Mouse (Mus musculus) limb, embryonic 14.5 days (tissue): Measurements from ENCODE around the gene Cops2. TPM values are rescaled to one million over a fixed set of nuclear protein-coding genes. Genes with fewer than 3 reads are reported as not detected.

Experiments
- ATAC-seq: fragments of 200-750 bp; cut with Nextera tagmentation; 2 replicates; pipeline ENCODE4 v1.8.0; 2017; ENCODE audit warnings: low read depth, moderate number of reproducible peaks, moderate TSS enrichment; ENCODE audit not compliant: low FRiP score
- DNase-seq: peaks from one replicate; pipeline ENCODE4 v3.0.0-alpha.2; 2015; ENCODE audit warnings: low spot score
- H3K27ac ChIP-seq: fragments of 300-500 bp; sonication (generic); replicated peaks from 2 replicates; pipeline ENCODE4 v1.5.1; 2014; ENCODE audit warnings: low read depth, mild to moderate bottlenecking, low read length, moderate library complexity, mixed read lengths
- H3K27me3 ChIP-seq: fragments of 300-500 bp; sonication (generic); 2 replicates; pipeline ENCODE4 v1.6.1; 2014; ENCODE audit warnings: low read length, mixed read lengths; ENCODE audit not compliant: control insufficient read depth, insufficient read depth
- H3K36me3 ChIP-seq: fragments of 300-500 bp; sonication (generic); 2 replicates; pipeline ENCODE4 v1.6.1; 2014; ENCODE audit warnings: mild to moderate bottlenecking, low read length, moderate library complexity, mixed read lengths; ENCODE audit not compliant: control insufficient read depth, insufficient read depth
- H3K4me1 ChIP-seq: fragments of 300-500 bp; sonication (generic); 2 replicates; pipeline ENCODE4 v1.6.1; 2014; ENCODE audit warnings: antibody characterized with exemption, low read length, mixed read lengths; ENCODE audit not compliant: control insufficient read depth, insufficient read depth
- H3K4me2 ChIP-seq: fragments of 300-500 bp; sonication (generic); replicated peaks from 2 replicates; pipeline ENCODE4 v1.6.1; 2014; ENCODE audit warnings: low read depth, mild to moderate bottlenecking, low read length, moderate library complexity; ENCODE audit not compliant: severe bottlenecking
- H3K4me3 ChIP-seq: fragments of 300-500 bp; sonication (generic); replicated peaks from 2 replicates; pipeline ENCODE4 v1.5.1; 2014; ENCODE audit warnings: low read length
- H3K9ac ChIP-seq: fragments of 300-500 bp; sonication (generic); 2 replicates; pipeline ENCODE4 v1.6.1; 2014; ENCODE audit warnings: mild to moderate bottlenecking, low read depth, low read length, moderate library complexity; ENCODE audit not compliant: severe bottlenecking
- H3K9me3 ChIP-seq: fragments of 300-500 bp; sonication (generic); 2 replicates; pipeline ENCODE4 v1.6.1; 2016; ENCODE audit warnings: low read length; ENCODE audit not compliant: control insufficient read depth
- POLR2A ChIP-seq: fragments of 200-500 bp; IDR thresholded peaks from 2 replicates; pipeline ENCODE4 v1.8.0; 2012; ENCODE audit warnings: inconsistent platforms, mild to moderate bottlenecking, moderate library complexity, borderline replicate concordance; ENCODE audit not compliant: insufficient read depth, insufficient read length; ENCODE audit errors: extremely low read depth
- WGBS: fragments of 180-500 bp; shearing (Covaris S2); extraction: QIAGEN DNeasy Blood & Tissue Kit; methylation state at CpG from one replicate; pipeline ENCODE4 v1.1.7; 2014; 5-methylcytosine and 5-hydroxymethylcytosine counted together
- polyA plus RNA-seq, 2 experiments: library from polyadenylated mRNA; depleted of rRNA in 1 of 2; stranded (reverse) in 1 of 2; unstranded in 1 of 2; fragments of >200 nt; fragmentation: Nextera tagmentation in 1 of 2; extraction: Ambion mirVana in 1 of 2; gene quantifications; 2 replicates each; pipeline versions ENCODE4 v1.2.1 to v1.2.3; 2012 to 2014

The Cops2 gene
- polyA plus RNA-seq, 2 experiments: 75.1 to 86.7 TPM

- no peak overlapping the region for H3K27ac ChIP-seq
These were observed 66.1 kb downstream of the Cops2 start for GRCm38 (mm10) chr2:125792879-125793261.

GRCm38 (mm10) chr2:125792144-125792878, 66.6 kb downstream of the Cops2 start:
- Histone ChIP-seq H3K27me3 (no peaks in the 10 kb centered on the region), H3K9ac (no peak overlapping the region), H3K4me3 (no peak overlapping the region), H3K36me3 (no peaks in the 10 kb centered on the region), H3K9me3 (no peaks in the 10 kb centered on the region), H3K27ac (no peak overlapping the region), H3K4me1 (no peaks in the 10 kb centered on the region), H3K4me2 (no peak overlapping the region)
- TF ChIP-seq POLR2A: no peak
- ATAC-seq (no peak), DNase-seq (no peak)
- 67% methylated on average over 2 of the region's 2 CpGs for WGBS

More at GRCm38 (mm10) chr2:125792879-125793261, 66.1 kb downstream of the Cops2 start:
- WGBS: 84% methylated on average over 11 of the region's 11 CpGs
- no peak for DNase-seq
- no peak for TF ChIP-seq POLR2A
- no peaks in the 10 kb centered on the region for H3K36me3 ChIP-seq
- H3K27me3 ChIP-seq: no peaks in the 10 kb centered on the region
- ATAC-seq: no peak
- H3K4me2 ChIP-seq: no peak overlapping the region
- no peaks in the 10 kb centered on the region for H3K4me1 ChIP-seq
- no peak overlapping the region for H3K9ac ChIP-seq
- H3K4me3 ChIP-seq: no peak overlapping the region
- no peaks in the 10 kb centered on the region for H3K9me3 ChIP-seq

GRCm38 (mm10) chr2:125791485-125791885, 67.5 kb downstream of the Cops2 start:
- Histone ChIP-seq H3K27me3 (no peaks in the 10 kb centered on the region), H3K4me1 (no peaks in the 10 kb centered on the region), H3K36me3 (no peaks in the 10 kb centered on the region), H3K4me2 (no peak overlapping the region), H3K27ac (no peak overlapping the region), H3K4me3 (no peak overlapping the region), H3K9me3 (no peaks in the 10 kb centered on the region), H3K9ac (no peak overlapping the region)
- no peak for TF ChIP-seq POLR2A
- 69% methylated on average over 7 of the region's 7 CpGs for WGBS
- ATAC-seq: no peak
- DNase-seq: no peak

GRCm38 (mm10) chr2:125790242-125790641, 68.7 kb downstream of the Cops2 start:
- DNase-seq: no peak
- H3K9ac ChIP-seq: no peak overlapping the region
- ATAC-seq: no peak
- no peak overlapping the region for H3K27ac ChIP-seq
- no peaks in the 10 kb centered on the region for H3K36me3 ChIP-seq
- H3K4me3 ChIP-seq: no peak overlapping the region
- H3K9me3 ChIP-seq: no peaks in the 10 kb centered on the region
- no peaks in the 10 kb centered on the region for H3K4me1 ChIP-seq
- 89% methylated on average over 4 of the region's 4 CpGs for WGBS
- no peak overlapping the region for H3K4me2 ChIP-seq
- no peaks in the 10 kb centered on the region for H3K27me3 ChIP-seq
- no peak for TF ChIP-seq POLR2A

GRCm38 (mm10) chr2:125789265-125789664, 69.7 kb downstream of the Cops2 start:
- no peaks in the 10 kb centered on the region for H3K4me1 ChIP-seq
- TF ChIP-seq POLR2A: no peak
- ATAC-seq (no peak), DNase-seq (no peak)
- H3K9ac ChIP-seq: no peak overlapping the region
- H3K36me3 ChIP-seq: no peaks in the 10 kb centered on the region
- H3K4me3 ChIP-seq: no peak overlapping the region
- H3K4me2 ChIP-seq: no peak overlapping the region
- H3K9me3 ChIP-seq: no peaks in the 10 kb centered on the region
- no peak overlapping the region for H3K27ac ChIP-seq
- no peaks in the 10 kb centered on the region for H3K27me3 ChIP-seq
- 51% methylated on average over 5 of the region's 5 CpGs for WGBS
